Mouse (Mus musculus): ENCODE results near the gene Cep170.

DNA sequence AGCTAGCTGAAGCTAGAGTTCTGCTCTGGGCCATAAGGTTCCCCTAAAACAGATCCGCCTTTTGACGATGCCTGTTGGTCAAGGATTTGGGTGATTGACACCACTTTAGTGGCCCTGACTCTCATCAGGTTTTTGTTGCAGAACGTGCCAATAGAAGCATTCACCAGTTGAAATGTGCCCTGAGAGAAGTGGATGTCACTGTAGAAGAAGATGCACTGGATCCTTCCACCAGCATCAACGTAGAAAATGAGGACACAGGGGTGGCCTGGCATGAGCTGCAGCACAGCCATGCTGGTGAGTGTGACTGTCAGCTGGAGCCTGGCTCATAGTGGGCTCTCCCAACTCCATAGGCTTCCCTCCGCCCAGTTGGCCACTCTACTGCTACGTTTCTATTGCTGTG lies 10.7 kb upstream of the Cep170 start:
- no peak for TF ChIP-seq POLR2A (IDR thresholded peaks at IDR 0.05; ENCODE audit: control insufficient read depth, low read depth, low read length)
- no peak for TF ChIP-seq CTCF (IDR thresholded peaks at IDR 0.05; ENCODE audit: control insufficient read depth, insufficient read depth, insufficient replicate concordance, low read depth, low read length)

Data from testis, adult 2 months (tissue).